Mouse (Mus musculus) MEL (cell line): ENCODE measurements at regions not wholly inside any gene's neighbourhood (a gene's known extent, or its start where the extent isn't known, plus 50 kb on each side); places are given as distances from the start of the nearest gene placed in this dataset.

Experiments
- DNase-seq: peaks from one replicate; pipeline ENCODE4 v3.0.0; 2011; ENCODE audit warnings: low read depth, low spot score
- H3K27ac ChIP-seq: 2 replicates; pipeline ENCODE4 v1.5.1; 2012; ENCODE audit warnings: low read depth, mild to moderate bottlenecking, control low read depth, low read length, moderate library complexity; ENCODE audit not compliant: control insufficient read depth
- H3K27me3 ChIP-seq, 2 experiments: fragments of 150-350 bp in 1 of 2; sonication (generic) in 1 of 2; 2 replicates each; pipeline ENCODE4 v1.6.1; 2012; ENCODE audit warnings: low read length in 2 of 2, mild to moderate bottlenecking in 2 of 2, improper control_type of control experiment in 1 of 2, moderate library complexity in 1 of 2; ENCODE audit not compliant: insufficient read depth in 2 of 2, control insufficient read depth in 1 of 2
- H3K36me3 ChIP-seq, 2 experiments: 2 replicates each; pipeline ENCODE4 v1.6.1; 2012 to 2014; ENCODE audit warnings: low read length in 2 of 2, improper control_type of control experiment in 1 of 2, inconsistent platforms in 1 of 2, mild to moderate bottlenecking in 1 of 2; ENCODE audit not compliant: insufficient read depth in 2 of 2, control insufficient read depth in 1 of 2
- H3K4me1 ChIP-seq, 2 experiments: fragments of 150-350 bp in 1 of 2; sonication (generic) in 1 of 2; 2 replicates each; pipeline ENCODE4 v1.6.1; 2012; ENCODE audit warnings: low read length in 2 of 2, improper control_type of control experiment in 1 of 2, mild to moderate bottlenecking in 1 of 2; ENCODE audit not compliant: insufficient read depth in 2 of 2, control insufficient read depth in 1 of 2
- H3K4me3 ChIP-seq, 2 experiments: fragments of 150-350 bp in 1 of 2; sonication (generic) in 1 of 2; 2 replicates each; pipeline ENCODE4 v1.5.1; 2012; ENCODE audit warnings: low read depth in 2 of 2, low read length in 2 of 2, mild to moderate bottlenecking in 2 of 2, moderate library complexity in 2 of 2, control low read depth in 1 of 2, improper control_type of control experiment in 1 of 2; ENCODE audit not compliant: control insufficient read depth in 1 of 2, insufficient read depth in 1 of 2
- H3K79me2 ChIP-seq: 2 replicates; pipeline ENCODE4 v1.6.1; 2012; ENCODE audit warnings: mild to moderate bottlenecking, low read length, moderate library complexity; ENCODE audit not compliant: control insufficient read depth, poor library complexity, insufficient read depth
- H3K9ac ChIP-seq: 2 replicates; pipeline ENCODE4 v1.6.1; 2012; ENCODE audit warnings: low read depth, mild to moderate bottlenecking, control low read depth, low read length, moderate library complexity; ENCODE audit not compliant: control insufficient read depth, poor library complexity, severe bottlenecking
- H3K9me3 ChIP-seq: fragments of 150-350 bp; sonication (generic); replicated peaks from 2 replicates; pipeline ENCODE4 v1.6.1; 2012; ENCODE audit warnings: mild to moderate bottlenecking, low read length, improper control_type of control experiment, moderate library complexity; ENCODE audit not compliant: insufficient read depth
- BHLHE40 ChIP-seq: IDR thresholded peaks from 2 replicates; pipeline ENCODE4 v1.6.1; 2012; ENCODE audit warnings: low read depth, mild to moderate bottlenecking, inconsistent platforms, low read length, improper control_type of control experiment, borderline replicate concordance
- CHD2 ChIP-seq: IDR thresholded peaks from 2 replicates; pipeline ENCODE4 v1.6.1; 2011; ENCODE audit warnings: low read length, improper control_type of control experiment
- CTCF ChIP-seq, 3 experiments: IDR thresholded peaks in 2 of 3; conservative IDR thresholded peaks in 1 of 3; 2 replicates each; pipeline ENCODE4 v1.5.1; 2011 to 2012; ENCODE audit warnings: low read length in 3 of 3, low read depth in 2 of 3, mild to moderate bottlenecking in 2 of 3, improper control_type of control experiment in 1 of 3, inconsistent platforms in 1 of 3, mixed read lengths in 1 of 3, moderate library complexity in 1 of 3; ENCODE audit not compliant: control insufficient read depth in 1 of 3, insufficient read depth in 1 of 3, poor library complexity in 1 of 3, severe bottlenecking in 1 of 3
- E2F4 ChIP-seq: IDR thresholded peaks from 2 replicates; pipeline ENCODE4 v1.6.1; 2011; ENCODE audit warnings: low read depth, low read length, improper control_type of control experiment, borderline replicate concordance
- ELF1 ChIP-seq: IDR thresholded peaks from 2 replicates; pipeline ENCODE4 v1.6.1; 2014; ENCODE audit warnings: low read depth, mild to moderate bottlenecking, inconsistent platforms, low read length, improper control_type of control experiment, moderate library complexity
- EP300 ChIP-seq, 2 experiments: IDR thresholded peaks; 2 replicates each; pipeline ENCODE4 v1.6.1; 2011; ENCODE audit warnings: improper control_type of control experiment in 2 of 2, low read length in 2 of 2, low read depth in 1 of 2, mild to moderate bottlenecking in 1 of 2
- ETS1 ChIP-seq: IDR thresholded peaks from 2 replicates; pipeline ENCODE4 v1.6.1; 2012; ENCODE audit warnings: low read depth, mild to moderate bottlenecking, inconsistent platforms, low read length, improper control_type of control experiment, moderate library complexity
- GABPA ChIP-seq: IDR thresholded peaks from 2 replicates; pipeline ENCODE4 v1.6.1; 2012; ENCODE audit warnings: low read depth, mild to moderate bottlenecking, inconsistent platforms, low read length, improper control_type of control experiment, moderate library complexity
- JUND ChIP-seq: IDR thresholded peaks from 2 replicates; pipeline ENCODE4 v1.6.1; 2011; ENCODE audit warnings: low read depth, mild to moderate bottlenecking, improper control_type of control experiment, low read length
- MAFK ChIP-seq: IDR thresholded peaks from 2 replicates; pipeline ENCODE4 v1.6.1; 2011; ENCODE audit warnings: low read depth, mild to moderate bottlenecking, low read length, improper control_type of control experiment, borderline replicate concordance
- MAX ChIP-seq: IDR thresholded peaks from 2 replicates; pipeline ENCODE4 v1.6.1; 2011; ENCODE audit warnings: low read length, improper control_type of control experiment
- MAZ ChIP-seq: IDR thresholded peaks from 2 replicates; pipeline ENCODE4 v1.6.1; 2012; ENCODE audit warnings: low read depth, mild to moderate bottlenecking, inconsistent platforms, low read length, improper control_type of control experiment
- MEF2A ChIP-seq: IDR thresholded peaks from 2 replicates; pipeline ENCODE4 v1.6.1; 2014; ENCODE audit warnings: low read depth, mild to moderate bottlenecking, inconsistent platforms, low read length, improper control_type of control experiment; ENCODE audit not compliant: poor library complexity, insufficient replicate concordance, severe bottlenecking; ENCODE audit errors: extremely low read depth
- MXI1 ChIP-seq: IDR thresholded peaks from 2 replicates; pipeline ENCODE4 v1.6.1; 2011; ENCODE audit warnings: mild to moderate bottlenecking, low read depth, low read length, improper control_type of control experiment
- MYB ChIP-seq: IDR thresholded peaks from 2 replicates; pipeline ENCODE4 v1.6.1; 2011; ENCODE audit warnings: mild to moderate bottlenecking, low read depth, low read length, improper control_type of control experiment
- NELFE ChIP-seq: IDR thresholded peaks from 2 replicates; pipeline ENCODE4 v1.6.1; 2011; ENCODE audit warnings: low read depth, low read length, improper control_type of control experiment
- NRF1 ChIP-seq: IDR thresholded peaks from 2 replicates; pipeline ENCODE4 v1.6.1; 2014; ENCODE audit warnings: low read depth, mild to moderate bottlenecking, inconsistent platforms, low read length, improper control_type of control experiment, moderate library complexity; ENCODE audit not compliant: poor library complexity, insufficient read depth, severe bottlenecking
- POLR2A ChIP-seq, 2 experiments: IDR thresholded peaks; 2 replicates each; pipeline ENCODE4 v1.6.1; 2011 to 2012; ENCODE audit warnings: low read length in 2 of 2, mild to moderate bottlenecking in 2 of 2, control low read depth in 1 of 2, improper control_type of control experiment in 1 of 2, low read depth in 1 of 2, moderate library complexity in 1 of 2; ENCODE audit not compliant: control insufficient read depth in 1 of 2, insufficient read depth in 1 of 2, poor library complexity in 1 of 2
- POLR2AphosphoS2 ChIP-seq: IDR thresholded peaks from 2 replicates; pipeline ENCODE4 v1.6.1; 2011; ENCODE audit warnings: low read length, improper control_type of control experiment
- POLR2AphosphoS5 ChIP-seq: IDR thresholded peaks from 2 replicates; pipeline ENCODE4 v1.6.1; 2012; ENCODE audit warnings: low read depth, borderline replicate concordance, mild to moderate bottlenecking, inconsistent platforms, low read length, moderate library complexity, mixed read lengths
- RAD21 ChIP-seq: IDR thresholded peaks from 2 replicates; pipeline ENCODE4 v1.6.1; 2011; ENCODE audit warnings: mild to moderate bottlenecking, low read depth, low read length, improper control_type of control experiment
- RCOR1 ChIP-seq: IDR thresholded peaks from 2 replicates; pipeline ENCODE4 v1.6.1; 2012; ENCODE audit warnings: low read depth, mild to moderate bottlenecking, inconsistent platforms, low read length, improper control_type of control experiment
- USF1 ChIP-seq: IDR thresholded peaks from 2 replicates; pipeline ENCODE4 v1.6.1; 2014; ENCODE audit warnings: low read depth, mild to moderate bottlenecking, inconsistent platforms, low read length, improper control_type of control experiment, moderate library complexity
- USF2 ChIP-seq, 2 experiments: IDR thresholded peaks; 2 replicates each; pipeline ENCODE4 v1.6.1; 2011 to 2012; ENCODE audit warnings: improper control_type of control experiment in 2 of 2, low read length in 2 of 2, borderline replicate concordance in 1 of 2, inconsistent platforms in 1 of 2, low read depth in 1 of 2, mild to moderate bottlenecking in 1 of 2; ENCODE audit not compliant: insufficient read depth in 1 of 2
- ZKSCAN1 ChIP-seq: IDR thresholded peaks from 2 replicates; pipeline ENCODE4 v1.6.1; 2012; ENCODE audit warnings: low read depth, mild to moderate bottlenecking, inconsistent platforms, low read length, improper control_type of control experiment, moderate library complexity
- ZNF384 ChIP-seq: IDR thresholded peaks from 2 replicates; pipeline ENCODE4 v1.6.1; 2012; ENCODE audit warnings: low read depth, mild to moderate bottlenecking, inconsistent platforms, low read length, improper control_type of control experiment

DNA sequence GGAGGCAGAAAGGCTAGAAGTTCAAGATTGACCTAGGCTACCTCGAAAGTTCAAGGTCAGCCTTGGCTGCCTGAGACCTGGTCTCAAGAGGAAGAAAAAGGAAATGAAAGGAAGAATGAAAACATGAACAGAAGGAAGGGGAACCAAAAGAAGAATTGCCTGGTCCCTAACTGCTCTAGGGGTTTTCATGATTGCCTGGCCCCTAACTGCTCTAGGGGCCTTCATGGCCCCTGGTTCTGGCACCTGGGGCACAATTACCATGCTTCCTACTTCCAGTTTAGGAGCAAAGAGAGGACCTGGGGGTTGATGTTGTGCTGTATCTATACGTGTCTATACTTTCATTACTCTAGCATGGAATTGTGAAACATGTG is 132.8 kb downstream of the Cd24a start:
- Histone ChIP-seq H3K27me3 (no peaks in the 10 kb centered on the region), H3K36me3 (peaks cover 0 to 8% of the 10 kb centered on the region in 2 experiments; a peak in 2 of 4 replicates), H3K4me3 (no peak overlapping the region), H3K79me2 (no peaks in the 10 kb centered on the region), H3K27ac (no peak overlapping the region), H3K4me1 (peaks cover 11 to 19% of the 10 kb centered on the region in 2 experiments), H3K9ac (no peak overlapping the region), H3K9me3 (no peaks in the 10 kb centered on the region)
- no peak for DNase-seq
- TF ChIP-seq NRF1, result no peak
- no peak for TF ChIP-seq CTCF (IDR thresholded peaks at IDR 0.05 in 2 of 3, conservative IDR thresholded peaks at IDR 0.05 in 1 of 3; ENCODE audit: control insufficient read depth in 1 of 3, insufficient read depth in 1 of 3, low read depth in 2 of 3, low read length in 3 of 3, poor library complexity in 1 of 3, severe bottlenecking in 1 of 3)
- TF ChIP-seq E2F4, result no peak
- no peak for TF ChIP-seq POLR2AphosphoS5
- TF ChIP-seq POLR2A (IDR thresholded peaks at IDR 0.05; ENCODE audit: control insufficient read depth in 1 of 2, insufficient read depth in 1 of 2, low read depth in 1 of 2, low read length in 2 of 2, poor library complexity in 1 of 2), result no peak
- TF ChIP-seq USF2 (IDR thresholded peaks at IDR 0.05; ENCODE audit: borderline replicate concordance in 1 of 2, insufficient read depth in 1 of 2, low read depth in 1 of 2, low read length in 2 of 2), result no peak
- no peak for TF ChIP-seq MYB
- no peak for TF ChIP-seq BHLHE40
- TF ChIP-seq MAX, result no peak
- TF ChIP-seq ELF1, result no peak
- TF ChIP-seq CHD2, result no peak
- no peak for TF ChIP-seq ETS1
- TF ChIP-seq ZKSCAN1, result no peak
- no peak for TF ChIP-seq MAFK
- TF ChIP-seq EP300 (IDR thresholded peaks at IDR 0.05; ENCODE audit: low read depth in 1 of 2, low read length in 2 of 2), result no peak
- TF ChIP-seq USF1, result no peak
- no peak for TF ChIP-seq MXI1
- TF ChIP-seq RAD21, result no peak

DNA sequence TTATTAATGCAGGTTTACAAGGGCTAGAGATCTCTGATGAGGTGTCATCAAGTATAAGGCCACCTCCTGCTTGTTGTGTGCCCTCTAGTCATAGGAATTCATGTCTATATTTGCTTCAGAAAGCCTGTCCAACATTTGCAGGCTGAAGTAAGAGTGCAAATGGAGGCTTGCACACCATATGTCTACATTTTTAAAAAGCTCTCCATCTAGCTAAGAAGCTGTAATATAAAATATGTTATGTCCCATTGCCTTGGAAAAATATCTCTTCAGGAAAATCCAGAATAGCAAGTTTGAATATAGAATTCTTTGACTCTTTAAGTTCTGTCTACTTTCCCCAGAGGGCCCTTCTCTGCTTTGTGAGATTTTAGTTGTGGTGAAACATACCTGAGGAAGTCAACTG is 134.6 kb downstream of the Cd24a start:
- DNase-seq, result no peak
- peaks cover 0 to 8% of the 10 kb centered on the region in 2 experiments; a peak in 2 of 4 replicates for H3K36me3 ChIP-seq
- H3K79me2 ChIP-seq, result no peaks in the 10 kb centered on the region
- peaks cover 11 to 15% of the 10 kb centered on the region in 2 experiments for H3K4me1 ChIP-seq
- H3K9ac ChIP-seq, result no peak overlapping the region
- H3K27ac ChIP-seq, result no peak overlapping the region
- H3K27me3 ChIP-seq, result no peaks in the 10 kb centered on the region
- no peaks in the 10 kb centered on the region for H3K9me3 ChIP-seq
- no peak overlapping the region for H3K4me3 ChIP-seq
- TF ChIP-seq MAZ, result no peak
- no peak for TF ChIP-seq USF2 (IDR thresholded peaks at IDR 0.05; ENCODE audit: borderline replicate concordance in 1 of 2, insufficient read depth in 1 of 2, low read depth in 1 of 2, low read length in 2 of 2)
- TF ChIP-seq CHD2, result no peak
- no peak for TF ChIP-seq NELFE
- no peak for TF ChIP-seq RAD21
- no peak for TF ChIP-seq GABPA
- no peak for TF ChIP-seq JUND
- no peak for TF ChIP-seq MXI1
- no peak for TF ChIP-seq MEF2A
- no peak for TF ChIP-seq USF1
- no peak for TF ChIP-seq ZNF384
- TF ChIP-seq NRF1, result no peak
- no peak for TF ChIP-seq POLR2AphosphoS2
- no peak for TF ChIP-seq POLR2A (IDR thresholded peaks at IDR 0.05; ENCODE audit: control insufficient read depth in 1 of 2, insufficient read depth in 1 of 2, low read depth in 1 of 2, low read length in 2 of 2, poor library complexity in 1 of 2)
- no peak for TF ChIP-seq RCOR1
- TF ChIP-seq, all 39 proteins: peak for 0
